Mouse (Mus musculus): Measurements from ENCODE around the gene Ctsc. TPM values are rescaled to one million over a fixed set of nuclear protein-coding genes. Genes with fewer than 3 reads are reported as not detected.

The Ctsc gene
- polyA plus RNA-seq, 1 experiment from 2014 or later = 21.6 TPM

DNA sequence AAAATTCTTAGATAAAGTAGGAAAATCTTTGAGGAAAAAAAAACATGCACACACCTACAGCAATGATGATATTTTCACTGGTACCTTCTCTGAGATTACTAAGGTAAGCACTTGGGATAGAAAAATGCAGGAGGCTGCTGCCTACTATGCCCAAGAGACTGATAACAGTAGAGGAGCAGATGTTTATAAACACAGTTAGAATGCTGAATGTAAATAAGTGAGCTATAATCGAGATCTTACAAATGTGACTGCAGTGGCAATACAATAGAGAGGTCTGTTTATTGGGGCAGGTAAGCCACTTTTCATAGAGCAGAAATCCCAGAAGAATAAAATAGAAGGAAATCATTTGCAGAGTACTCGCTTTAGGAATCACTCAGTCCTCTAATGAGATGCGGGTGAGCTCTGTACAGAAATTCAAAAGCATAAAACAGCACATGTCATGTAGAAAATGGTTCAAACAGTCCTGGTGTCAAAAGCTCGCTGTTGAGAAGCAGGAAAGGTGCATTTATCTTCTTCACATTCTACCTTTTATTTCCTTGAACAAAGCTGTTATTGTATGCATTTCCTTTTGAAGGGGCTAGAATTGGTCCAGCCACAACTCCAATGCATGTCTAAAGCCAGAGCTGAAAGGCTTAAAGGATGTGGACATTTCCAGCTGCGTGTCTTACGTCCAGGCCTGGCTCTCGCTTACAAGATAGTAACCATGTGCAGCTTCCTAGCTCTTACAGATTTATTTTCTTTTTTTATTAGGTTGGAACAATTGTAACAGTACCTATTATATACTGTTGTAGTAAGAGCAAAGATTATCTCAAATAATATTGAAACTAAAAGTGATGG is 80.4 kb downstream of the Ctsc start:
- Histone ChIP-seq H3K4me3 (no peak overlapping the region), H3K27ac (replicated peaks) (no peak overlapping the region), H3K9me3 (no peaks in the 10 kb centered on the region), H3K4me1 (no peaks in the 10 kb centered on the region), H3K27me3 (replicated peaks; ENCODE audit: low read depth, poor library complexity, severe bottlenecking) (no peaks in the 10 kb centered on the region), H3K36me3 (replicated peaks) (no peaks in the 10 kb centered on the region)
- DNase-seq (ENCODE audit: low spot score) = no peak
- WGBS = 71% methylated on average over 7 of the region's 7 CpGs

Other genes with a start within 250 kb of the Ctsc start
- gene Rab38, start 152.2 kb downstream of the Ctsc start, polyA plus RNA-seq (2016; fragmentation: Nextera tagmentation; extraction: Ambion mirVana) = 9.3 and 10.0 TPM in 2 replicates